Comparison of ENCODE assay signal across 26 mouse cellular contexts in the genomic region with DNA sequence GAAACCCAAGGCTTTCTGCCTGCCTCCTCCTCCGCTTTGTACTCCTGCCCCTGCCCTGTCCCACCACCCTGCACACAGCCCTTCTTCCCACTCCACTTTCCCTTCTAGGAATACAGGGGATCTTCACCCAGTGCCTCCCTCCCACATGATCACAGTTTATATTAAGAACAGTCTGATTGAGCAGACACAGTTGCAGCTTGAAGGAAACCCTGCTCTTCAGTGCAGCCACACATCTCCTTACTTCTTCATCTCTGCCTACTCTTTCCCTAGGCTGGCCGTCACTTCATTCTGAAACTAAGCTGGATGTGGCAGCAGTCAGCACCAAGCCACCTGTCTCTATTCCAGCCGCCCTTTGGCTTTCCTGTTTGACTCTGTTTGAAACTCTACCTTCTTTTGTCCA. TPM values are rescaled to one million over a fixed set of nuclear protein-coding genes. Genes with fewer than 3 reads are reported as not detected.
DNase-seq lines count a peak whose midpoint lies in the region; ATAC-seq lines count a peak whose summit lies in the region.
"Had no signal": no experiment of that assay in that cellular context is flagged by ENCODE, and none has a peak within 500 bp of the region (broad histone marks: within the 10 kb centered on the region; RNA-seq: fewer than 3 reads in every experiment).

No protein-coding gene starts in this region.

- H3K4me3 ChIP-seq in heart, embryonic 13.5 days, result no peak overlapping the region
- H3K4me3 ChIP-seq: embryonic facial prominence, embryonic 10.5 days; embryonic facial prominence, embryonic 13.5 days; erythroblast, embryonic 14.5 days; forebrain, embryonic 12.5 days; forebrain, embryonic 15.5 days; heart, adult 2 months; heart, embryonic 10.5 days; hindbrain, embryonic 12.5 days; hindbrain, embryonic 15.5 days had no signal

- 0 out of 2 replicates have a peak overlapping the region, but pooled peaks have one; percentile 14 for H3K9ac ChIP-seq in heart, embryonic 13.5 days
- H3K9ac ChIP-seq: forebrain, embryonic 12.5 days; forebrain, embryonic 15.5 days; hindbrain, embryonic 12.5 days; hindbrain, embryonic 15.5 days had no signal

- no peaks in the 10 kb centered on the region for H3K9me3 ChIP-seq in heart, embryonic 13.5 days
- H3K9me3 ChIP-seq: embryonic facial prominence, embryonic 10.5 days; embryonic facial prominence, embryonic 13.5 days; forebrain, embryonic 12.5 days; forebrain, embryonic 15.5 days; heart, embryonic 10.5 days; hindbrain, embryonic 12.5 days; hindbrain, embryonic 15.5 days had no signal

- no peak overlapping the region for H3K27ac ChIP-seq in heart, embryonic 13.5 days (replicated peaks)
- H3K27ac ChIP-seq: embryonic facial prominence, embryonic 10.5 days; embryonic facial prominence, embryonic 13.5 days; forebrain, embryonic 12.5 days; forebrain, embryonic 15.5 days; heart, adult 2 months; heart, embryonic 10.5 days; hindbrain, embryonic 12.5 days; hindbrain, embryonic 15.5 days had no signal

- 84% methylated on average over 3 of the region's 3 CpGs for WGBS in heart, embryonic 13.5 days

- H3K27me3 ChIP-seq in heart, embryonic 13.5 days (replicated peaks), result no peaks in the 10 kb centered on the region
- H3K27me3 ChIP-seq: embryonic facial prominence, embryonic 13.5 days; forebrain, embryonic 12.5 days; forebrain, embryonic 15.5 days; hindbrain, embryonic 15.5 days had no signal

- intact Hi-C loops in left cerebral cortex, postnatal 4 days (cut with DNase I), result no loop called here

- ATAC-seq in frontal cortex, adult (ENCODE audit: low TSS enrichment), result peak; percentile 86
- ATAC-seq in heart, embryonic 13.5 days (ENCODE audit: extremely low read depth, insufficient number of reproducible peaks, low FRiP score, low TSS enrichment), result no peak
- ATAC-seq: activated CD4-positive, CD25-positive, alpha-beta regulatory T cell, adult 4 months; forebrain, embryonic 15.5 days had no signal

- H3K4me2 ChIP-seq in heart, embryonic 13.5 days, result no peak overlapping the region
- H3K4me2 ChIP-seq: embryonic facial prominence, embryonic 13.5 days; forebrain, embryonic 12.5 days; forebrain, embryonic 15.5 days; hindbrain, embryonic 12.5 days; hindbrain, embryonic 15.5 days had no signal

- no peak for DNase-seq in frontal cortex, postnatal 14 days (ENCODE audit: low spot score in 2 of 2)
- DNase-seq in heart, adult 18-20 months, result no peak
- DNase-seq in left cerebral cortex, adult 9 months (ENCODE audit: low spot score in 2 of 2), result peak; percentile 55 to 62
- no peak for DNase-seq in left cerebral cortex, postnatal 4 days
- peak; percentile 79 for DNase-seq in brain, adult 2 months (ENCODE audit: low read depth, low spot score)
- DNase-seq in cerebellum, adult 11-12 months, result no peak
- DNase-seq: adrenal gland, adult 8-10 months; adrenal gland, postnatal 25 days; cerebellum, adult 11 months; cerebellum, adult 8-10 months; cerebellum, postnatal 10 days; cerebellum, postnatal 36 days; embryo, embryonic 11 days; gastrocnemius, postnatal 25 days; heart, adult 2 months had no signal

- 0 out of 2 replicates have a peak, but pooled peaks cover 7% of the 10 kb centered on the region for H3K36me3 ChIP-seq in heart, embryonic 13.5 days

- 0 out of 2 replicates have a peak, but pooled peaks cover 6% of the 10 kb centered on the region for H3K4me1 ChIP-seq in heart, embryonic 13.5 days
- H3K4me1 ChIP-seq: embryonic facial prominence, embryonic 10.5 days; embryonic facial prominence, embryonic 13.5 days; forebrain, embryonic 12.5 days; forebrain, embryonic 15.5 days; hindbrain, embryonic 12.5 days; hindbrain, embryonic 15.5 days had no signal

RNA-seq across cellular contexts. Expression of a gene that starts 32.2 kb away (rescaled TPM):
- 94.2 and 108 TPM in 2 replicates for polyA plus RNA-seq in heart, embryonic 13.5 days (2015; fragmentation: Nextera tagmentation; extraction: Ambion mirVana)
- 10 to 100 TPM; 38.8 to 42.4 TPM for total RNA-seq in heart, adult 18-20 months (2021)
- 100 to 1,000 TPM; 184 to 206 TPM for total RNA-seq in left cerebral cortex, postnatal 4 days (2021)

Comparison
In these comparisons a context has a peak if more than half of its experiments do, and no peak if none do; other contexts are left out.
1. DNase-seq: peak in left cerebral cortex, adult 9 months (2 of 2) and brain, adult 2 months (single experiment); none in frontal cortex, postnatal 14 days (0 of 2), heart, adult 18-20 months (0 of 2), left cerebral cortex, postnatal 4 days (single experiment) and cerebellum, adult 11-12 months (single experiment).
2. RNA of a gene that starts 32.2 kb away (total RNA-seq): 184 to 206 TPM in left cerebral cortex, postnatal 4 days; 38.8 to 42.4 TPM in heart, adult 18-20 months; every median in the first group is over 4 times any median in the second.